Mouse (Mus musculus) kidney, embryonic 16.5 days (tissue): ENCODE results near the gene Mllt1. TPM values are rescaled to one million over a fixed set of nuclear protein-coding genes. Genes with fewer than 3 reads are reported as not detected.

ENCODE experiments used
- ATAC-seq: fragments of 200-750 bp; cut with Nextera tagmentation; 2 replicates; pipeline ENCODE4 v1.8.0; 2017; ENCODE audit warnings: moderate TSS enrichment; ENCODE audit not compliant: low FRiP score, low TSS enrichment
- H3K27ac ChIP-seq: fragments of 300-500 bp; sonication (generic); 2 replicates; pipeline ENCODE4 v1.5.1; 2014; ENCODE audit warnings: low read length
- H3K27me3 ChIP-seq: fragments of 300-500 bp; sonication (generic); 2 replicates; pipeline ENCODE4 v1.6.1; 2014; ENCODE audit warnings: low read length, control low read depth, mixed read lengths; ENCODE audit not compliant: insufficient read depth
- H3K36me3 ChIP-seq: fragments of 300-500 bp; sonication (generic); 2 replicates; pipeline ENCODE4 v1.6.1; 2014; ENCODE audit warnings: low read length, control low read depth, mixed read lengths; ENCODE audit not compliant: insufficient read depth
- H3K4me1 ChIP-seq: fragments of 300-500 bp; sonication (generic); 2 replicates; pipeline ENCODE4 v1.6.1; 2014; ENCODE audit warnings: low read length, control low read depth, mixed read lengths; ENCODE audit not compliant: insufficient read depth
- H3K4me2 ChIP-seq: fragments of 300-500 bp; sonication (generic); replicated peaks from 2 replicates; pipeline ENCODE4 v1.6.1; 2014; ENCODE audit warnings: low read depth, low read length
- H3K4me3 ChIP-seq: fragments of 300-500 bp; sonication (generic); 2 replicates; pipeline ENCODE4 v1.5.1; 2014; ENCODE audit warnings: mild to moderate bottlenecking, low read length
- H3K9ac ChIP-seq: fragments of 300-500 bp; sonication (generic); replicated peaks from 2 replicates; pipeline ENCODE4 v1.6.1; 2014; ENCODE audit warnings: low read length
- H3K9me3 ChIP-seq: fragments of 300-500 bp; sonication (generic); 2 replicates; pipeline ENCODE4 v1.6.1; 2016; ENCODE audit warnings: low read length, control low read depth
- WGBS: fragments of 180-500 bp; shearing (Covaris S2); extraction: QIAGEN DNeasy Blood & Tissue Kit; methylation state at CpG from one replicate; pipeline ENCODE4 v1.1.7; 2014; 5-methylcytosine and 5-hydroxymethylcytosine counted together
- polyA plus RNA-seq: library from polyadenylated mRNA; unstranded; fragments of >200 nt; fragmentation: Nextera tagmentation; extraction: Ambion mirVana; gene quantifications from 2 replicates; pipeline ENCODE4 v1.2.1, GENCODE M21; 2015

Gene Mllt1
- polyA plus RNA-seq, 1 experiment from 2014 or later: 53.1 TPM

DNA sequence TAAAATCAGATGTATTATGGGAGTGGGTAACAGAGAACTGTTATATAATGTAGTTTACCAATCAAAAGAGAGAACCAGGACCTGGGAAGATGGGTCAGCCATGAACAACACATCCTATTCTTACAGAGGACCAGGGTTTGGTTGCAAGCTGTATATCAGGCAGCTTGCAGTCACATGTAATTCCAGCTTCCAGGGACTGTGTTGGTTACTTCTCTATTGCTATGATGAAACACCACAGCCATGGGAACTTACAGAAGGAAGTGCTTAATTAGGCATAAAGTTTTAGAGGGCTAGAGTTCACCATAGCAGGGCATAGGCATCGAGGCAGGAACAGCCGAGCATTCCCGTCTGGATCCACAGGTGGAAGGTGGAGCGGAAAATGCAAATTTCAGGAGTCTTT is 3.5 kb upstream of the Mllt1 start:
- no peak overlapping the region for H3K27ac ChIP-seq
- no peak overlapping the region for H3K9ac ChIP-seq
- WGBS: 67% methylated on average over 4 of the region's 4 CpGs
- no peaks in the 10 kb centered on the region for H3K9me3 ChIP-seq
- H3K27me3 ChIP-seq: no peaks in the 10 kb centered on the region
- H3K4me3 ChIP-seq: no peak overlapping the region
- ATAC-seq: no peak
- peaks cover 8% of the 10 kb centered on the region for H3K4me1 ChIP-seq
- H3K4me2 ChIP-seq: no peak overlapping the region
- H3K36me3 ChIP-seq: no peaks in the 10 kb centered on the region

DNA sequence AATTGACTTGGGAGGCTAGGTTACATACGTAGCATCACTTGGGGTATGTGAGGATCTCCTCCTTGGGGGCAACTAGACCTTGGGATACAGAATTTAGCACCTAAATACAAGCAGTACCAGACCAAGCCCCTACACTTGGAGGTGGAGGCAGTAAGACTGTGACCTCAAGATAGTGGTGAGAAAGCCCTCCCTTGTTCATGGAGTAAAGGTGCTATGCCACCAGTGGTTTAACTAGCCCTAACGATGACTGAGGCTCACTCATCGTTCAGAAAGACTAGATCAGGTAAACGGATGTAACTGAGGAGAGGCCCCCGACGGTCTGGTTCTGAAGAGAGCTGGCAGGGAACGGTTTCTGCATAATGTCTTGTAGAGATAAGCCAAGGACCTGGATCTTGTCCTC is 1.5 kb upstream of the Mllt1 start:
- H3K9me3 ChIP-seq: no peaks in the 10 kb centered on the region
- no peak overlapping the region for H3K27ac ChIP-seq
- H3K4me2 ChIP-seq: no peak overlapping the region
- peaks cover 22% of the 10 kb centered on the region for H3K4me1 ChIP-seq
- H3K36me3 ChIP-seq: no peaks in the 10 kb centered on the region
- H3K4me3 ChIP-seq: no peak overlapping the region
- no peaks in the 10 kb centered on the region for H3K27me3 ChIP-seq
- ATAC-seq: no peak
- H3K9ac ChIP-seq: no peak overlapping the region
- WGBS: 91% methylated on average over 7 of the region's 7 CpGs

DNA sequence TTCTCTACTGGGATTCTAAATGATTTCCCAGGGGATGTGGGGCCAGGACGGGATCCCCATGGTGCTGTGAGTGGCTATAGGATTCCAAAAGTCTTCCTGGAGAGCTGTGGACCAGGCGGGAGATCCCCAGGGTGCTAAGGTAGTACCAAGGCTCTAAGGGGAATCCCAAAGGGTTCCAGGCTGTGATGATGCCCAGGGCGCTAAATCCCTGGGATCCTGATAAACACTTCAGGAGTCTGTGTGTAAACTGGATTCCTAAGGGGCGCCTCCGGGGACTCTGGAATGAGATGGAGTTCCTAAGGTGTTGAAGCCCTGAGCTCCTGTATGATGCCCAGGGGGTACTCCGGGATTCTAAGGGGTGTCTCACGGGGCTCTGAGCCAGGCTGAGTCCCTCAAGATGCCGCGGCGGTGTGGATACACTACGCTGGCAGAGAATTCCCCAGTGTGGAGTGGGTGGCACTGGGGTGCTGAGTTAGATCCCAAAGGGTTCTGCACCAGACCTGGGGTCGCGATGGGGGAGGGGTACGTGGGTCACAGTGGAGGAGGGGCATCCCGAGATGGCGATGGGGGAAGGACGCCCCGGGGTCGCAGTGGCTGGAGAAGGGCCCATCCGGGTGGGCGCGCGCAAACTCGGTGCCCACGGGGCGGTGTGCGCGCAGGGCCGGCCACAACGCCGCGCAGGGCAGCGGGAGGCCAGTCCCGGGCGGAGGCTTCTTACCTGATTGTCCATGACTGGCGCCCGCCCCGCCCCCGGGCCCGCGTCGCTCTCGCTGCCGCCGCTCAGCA is 477 bp downstream of the Mllt1 start:
- Histone ChIP-seq H3K4me3 (peak overlapping the region; percentile 81), H3K4me1 (peaks cover 22% of the 10 kb centered on the region), H3K9me3 (no peaks in the 10 kb centered on the region), H3K4me2 (peak overlapping the region; percentile 81), H3K27ac (peak overlapping the region; percentile 46), H3K27me3 (no peaks in the 10 kb centered on the region), H3K36me3 (no peaks in the 10 kb centered on the region), H3K9ac (peak overlapping the region; percentile 86)
- peak; percentile 74 for ATAC-seq
- 1% methylated on average over 45 of the region's 45 CpGs for WGBS

DNA sequence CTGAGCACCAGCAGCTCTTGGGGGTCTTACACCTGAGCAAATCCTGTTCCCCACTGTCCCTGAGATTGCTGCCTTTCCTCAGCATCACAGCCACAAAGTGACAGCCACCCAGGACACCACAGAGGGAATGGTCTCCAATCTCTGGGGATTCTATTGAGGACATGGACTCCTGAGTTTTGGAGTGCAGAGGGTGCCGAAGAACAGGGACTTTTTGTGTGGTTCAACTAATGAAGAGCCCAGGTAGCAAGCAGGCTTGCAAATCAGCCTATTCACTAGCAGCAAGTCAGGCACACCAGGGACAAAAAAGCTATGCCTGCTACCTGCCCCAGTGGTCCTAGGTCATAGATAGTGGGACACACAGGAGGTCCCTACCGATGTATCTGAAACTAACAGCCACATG is 1.8 kb downstream of the Mllt1 start:
- Histone ChIP-seq H3K4me1 (peaks cover 22% of the 10 kb centered on the region), H3K36me3 (no peaks in the 10 kb centered on the region), H3K4me3 (no peak overlapping the region), H3K4me2 (peak overlapping the region; percentile 81; the same call in 1 of the 2 replicates), H3K9ac (peak overlapping the region; percentile 19; the same call in 1 of the 2 replicates), H3K27me3 (no peaks in the 10 kb centered on the region), H3K9me3 (no peaks in the 10 kb centered on the region), H3K27ac (no peak overlapping the region)
- WGBS: 96% methylated on average over 2 of the region's 2 CpGs
- ATAC-seq: no peak

DNA sequence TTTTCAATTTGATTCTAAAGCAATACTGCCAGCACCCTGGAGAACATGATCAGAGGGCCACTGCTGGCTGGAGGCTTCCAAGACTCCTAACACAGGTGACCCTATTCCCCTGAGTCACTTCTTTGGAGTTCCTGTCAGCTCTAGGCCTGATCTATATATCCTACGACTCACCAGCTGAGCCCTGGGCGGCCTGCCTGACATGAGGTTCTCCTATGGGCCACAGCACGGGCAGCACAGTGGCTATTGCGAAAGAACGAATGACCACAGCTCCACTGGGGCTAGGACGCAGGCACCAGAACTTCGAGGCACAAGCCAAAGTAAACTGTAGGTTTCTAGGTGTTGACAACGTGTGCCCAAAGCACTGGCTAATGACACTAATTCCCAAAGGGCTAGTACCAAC is 5.2 kb downstream of the Mllt1 start:
- no peak overlapping the region for H3K4me2 ChIP-seq
- no peak overlapping the region for H3K4me3 ChIP-seq
- no peak for ATAC-seq
- H3K27me3 ChIP-seq: no peaks in the 10 kb centered on the region
- peaks cover 9% of the 10 kb centered on the region for H3K36me3 ChIP-seq
- no peaks in the 10 kb centered on the region for H3K9me3 ChIP-seq
- H3K9ac ChIP-seq: no peak overlapping the region
- peaks cover 22% of the 10 kb centered on the region for H3K4me1 ChIP-seq
- H3K27ac ChIP-seq: no peak overlapping the region
- WGBS: 79% methylated on average over 8 of the region's 8 CpGs

DNA sequence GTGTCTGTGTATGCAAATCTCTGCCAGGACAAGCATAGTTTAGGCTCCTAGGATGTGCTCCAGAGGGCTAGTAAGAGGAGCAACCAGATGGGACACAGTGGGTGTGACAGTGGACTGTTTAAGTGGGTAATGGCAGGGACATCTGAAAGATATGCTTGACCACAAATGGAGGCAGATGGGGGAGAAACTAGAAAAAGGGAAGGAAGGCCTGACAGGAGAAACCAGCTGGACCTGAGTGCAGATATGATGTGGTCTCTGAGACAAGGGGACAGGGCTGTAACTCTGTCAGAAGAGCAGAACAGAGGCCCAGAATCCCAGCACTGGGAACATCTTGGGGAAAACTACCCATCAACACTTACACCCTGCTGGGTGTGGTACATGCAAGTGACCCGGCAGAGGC is 5.7 kb downstream of the Mllt1 start:
- H3K9me3 ChIP-seq: no peaks in the 10 kb centered on the region
- no peak for ATAC-seq
- H3K9ac ChIP-seq: no peak overlapping the region
- H3K36me3 ChIP-seq: peaks cover 13% of the 10 kb centered on the region
- no peak overlapping the region for H3K4me2 ChIP-seq
- H3K4me1 ChIP-seq: peaks cover 21% of the 10 kb centered on the region
- H3K27me3 ChIP-seq: no peaks in the 10 kb centered on the region
- no peak overlapping the region for H3K27ac ChIP-seq
- 90% methylated on average over 1 of the region's 1 CpGs for WGBS
- H3K4me3 ChIP-seq: no peak overlapping the region

DNA sequence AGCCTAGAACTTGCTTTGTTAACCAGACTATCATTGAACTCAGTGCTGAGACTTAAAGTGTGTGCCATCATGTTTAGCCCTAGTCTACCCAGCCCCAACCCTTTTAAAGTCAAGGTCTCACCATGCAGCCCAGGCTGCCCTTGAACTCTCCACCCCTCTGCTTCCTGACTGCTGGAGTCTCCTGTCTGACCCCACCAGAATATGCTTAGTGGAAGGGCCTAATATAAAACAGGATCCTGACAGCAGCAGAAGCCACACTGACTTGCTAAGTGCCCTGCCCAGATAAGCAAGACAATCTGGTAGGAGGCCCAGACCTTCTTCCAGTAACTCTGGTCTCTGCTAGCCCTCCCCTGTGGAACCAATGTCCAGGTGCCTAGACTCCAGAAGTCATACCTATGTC is 6.1 kb downstream of the Mllt1 start:
- H3K4me2 ChIP-seq: no peak overlapping the region
- no peak overlapping the region for H3K9ac ChIP-seq
- H3K27me3 ChIP-seq: no peaks in the 10 kb centered on the region
- peaks cover 13% of the 10 kb centered on the region for H3K36me3 ChIP-seq
- H3K9me3 ChIP-seq: no peaks in the 10 kb centered on the region
- no peak overlapping the region for H3K27ac ChIP-seq
- ATAC-seq: no peak
- peaks cover 17% of the 10 kb centered on the region for H3K4me1 ChIP-seq
- no peak overlapping the region for H3K4me3 ChIP-seq

DNA sequence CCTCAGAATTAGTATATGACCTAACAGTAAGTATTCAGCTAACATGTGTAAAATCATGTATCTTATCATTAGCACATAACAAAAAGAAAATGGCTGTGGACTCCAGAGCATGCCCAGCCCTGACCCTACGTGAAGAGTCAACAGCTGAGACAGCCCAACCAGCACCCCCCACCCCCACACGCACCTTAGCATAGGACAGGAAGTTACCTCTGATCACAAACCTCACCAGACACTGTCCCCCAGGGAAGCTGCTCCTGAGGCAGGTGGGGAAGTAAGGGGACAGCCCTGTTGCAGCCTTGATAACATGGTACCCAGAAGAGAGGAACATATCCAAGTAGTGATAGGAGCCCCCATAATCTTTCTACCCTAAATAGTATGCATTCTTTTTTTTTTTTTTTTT is 9.2 kb downstream of the Mllt1 start:
- Histone ChIP-seq H3K27ac (no peak overlapping the region), H3K27me3 (no peaks in the 10 kb centered on the region), H3K9me3 (no peaks in the 10 kb centered on the region), H3K36me3 (peaks cover 25% of the 10 kb centered on the region), H3K4me3 (no peak overlapping the region), H3K9ac (no peak overlapping the region), H3K4me2 (no peak overlapping the region), H3K4me1 (no peaks in the 10 kb centered on the region)
- WGBS: 95% methylated on average over 2 of the region's 2 CpGs
- no peak for ATAC-seq

DNA sequence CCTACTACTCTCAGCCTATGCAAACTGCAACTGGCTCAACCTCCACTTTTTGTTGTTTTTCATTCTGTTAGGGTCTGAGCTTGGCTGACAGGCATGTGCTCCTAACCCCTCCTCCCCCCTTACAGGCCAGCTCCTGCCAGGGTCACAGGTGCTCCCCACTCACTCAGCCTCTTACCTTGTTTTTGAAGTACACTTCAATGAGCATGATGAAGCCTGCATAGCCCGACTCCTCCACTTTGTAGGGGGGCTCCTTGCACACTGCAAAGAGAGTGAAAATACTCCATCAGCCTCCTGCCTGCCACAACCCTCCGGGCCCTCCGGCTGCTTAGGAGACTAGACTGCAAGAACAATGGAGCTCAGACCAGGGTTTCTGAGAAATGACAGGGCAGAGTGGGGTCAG is 15.5 kb downstream of the Mllt1 start:
- Histone ChIP-seq H3K27ac (no peak overlapping the region), H3K27me3 (no peaks in the 10 kb centered on the region), H3K4me2 (no peak overlapping the region), H3K9ac (no peak overlapping the region), H3K36me3 (peaks cover 48% of the 10 kb centered on the region), H3K9me3 (no peaks in the 10 kb centered on the region), H3K4me1 (no peaks in the 10 kb centered on the region), H3K4me3 (no peak overlapping the region)
- no peak for ATAC-seq
- WGBS: 70% methylated on average over 3 of the region's 3 CpGs

DNA sequence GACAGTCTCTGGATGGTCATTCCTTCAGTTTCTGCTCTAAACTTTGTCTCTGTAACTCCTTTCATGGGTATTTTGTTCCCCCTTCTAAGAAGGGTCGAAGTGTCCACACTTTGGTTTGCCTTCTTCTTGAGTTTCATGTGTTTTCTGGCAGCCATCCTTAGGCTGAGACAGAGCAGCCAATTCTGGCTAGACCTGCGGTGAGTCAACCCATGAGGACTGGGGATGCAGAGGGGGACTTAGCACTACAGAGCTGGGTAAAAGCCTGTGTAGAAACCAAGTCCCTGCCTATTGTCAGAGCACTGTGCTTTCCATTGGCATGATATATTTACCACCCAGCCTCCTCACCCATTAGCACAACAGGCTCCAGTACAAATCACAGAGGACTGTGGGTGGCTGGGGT is 18.0 kb downstream of the Mllt1 start:
- Histone ChIP-seq H3K4me3 (no peak overlapping the region), H3K36me3 (peaks cover 49% of the 10 kb centered on the region), H3K27me3 (no peaks in the 10 kb centered on the region), H3K4me2 (no peak overlapping the region), H3K4me1 (no peaks in the 10 kb centered on the region), H3K27ac (no peak overlapping the region), H3K9me3 (no peaks in the 10 kb centered on the region), H3K9ac (no peak overlapping the region)
- WGBS: 91% methylated on average over 2 of the region's 2 CpGs
- ATAC-seq: no peak
